Mouse (Mus musculus) T-helper 1 cell (primary cell): ENCODE measurements around the gene Klrb1c.
"Not testable (repeated sequence)": the region's sequence is repeated elsewhere in the genome, so short reads cannot be mapped to it uniquely, and the experiment has no call there.

Source experiments
- in situ Hi-C: fragments of 300-600 bp; cut with MboI, MseI; formaldehyde crosslinking; loops from one replicate; pipeline ENCODE4 v1.15.1; 2025; ENCODE audit warnings: high pct_unique_total_duplicates

Klrb1c gene

DNA sequence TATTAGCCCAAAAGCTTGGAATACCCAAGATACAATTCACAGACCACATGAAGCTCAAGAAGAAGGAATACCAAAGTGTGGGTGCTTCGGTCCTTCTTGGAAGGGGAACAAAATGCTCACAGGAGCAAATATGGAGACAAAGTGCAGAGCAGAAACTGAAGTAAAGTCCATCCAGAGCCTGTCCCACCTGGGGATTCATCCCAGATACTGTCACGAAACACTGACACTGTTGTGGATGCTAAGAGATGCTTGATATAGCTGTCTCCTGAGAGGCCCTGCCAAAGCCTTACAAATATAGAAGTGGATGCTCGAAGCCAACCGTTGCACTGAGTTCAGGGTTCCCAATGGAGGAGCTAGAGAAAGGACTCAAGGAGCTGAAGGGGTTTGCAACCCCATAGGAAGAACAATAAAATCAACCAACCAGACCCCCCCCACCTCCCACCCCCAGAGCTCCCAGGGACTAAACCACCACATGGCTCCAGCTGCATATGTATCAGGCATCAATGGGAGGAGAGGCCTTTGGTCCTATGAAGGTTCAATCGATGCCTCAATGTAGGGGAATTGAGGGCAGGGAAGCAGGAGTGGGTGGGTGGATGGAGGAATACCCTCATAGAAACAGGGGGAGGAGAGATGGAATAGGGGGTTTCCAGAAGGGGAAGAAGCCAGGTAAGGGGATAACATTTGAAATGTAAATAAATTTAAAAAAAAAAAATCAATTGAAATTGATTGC is 29.6 kb downstream of the Klrb1c start:
- in situ Hi-C loops = no loop called here

DNA sequence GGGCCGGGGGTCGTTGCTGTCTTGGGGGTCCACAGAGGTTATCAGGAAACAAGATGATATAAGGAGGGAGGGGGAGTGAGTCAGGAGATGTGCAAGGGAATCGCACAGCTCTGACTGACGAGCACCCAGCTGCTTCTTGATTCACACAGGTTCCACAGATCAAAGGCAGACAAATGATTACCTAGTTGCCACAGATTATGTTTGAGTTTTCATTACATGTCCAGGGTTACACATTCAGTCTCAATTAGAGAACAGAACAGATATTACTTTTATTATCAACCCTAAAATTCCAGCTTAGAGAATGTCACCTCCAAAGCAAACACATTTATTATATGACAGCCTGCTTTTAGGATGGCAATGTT is 33.6 kb downstream of the Klrb1c start:
- in situ Hi-C loops = not testable (repeated sequence)

DNA sequence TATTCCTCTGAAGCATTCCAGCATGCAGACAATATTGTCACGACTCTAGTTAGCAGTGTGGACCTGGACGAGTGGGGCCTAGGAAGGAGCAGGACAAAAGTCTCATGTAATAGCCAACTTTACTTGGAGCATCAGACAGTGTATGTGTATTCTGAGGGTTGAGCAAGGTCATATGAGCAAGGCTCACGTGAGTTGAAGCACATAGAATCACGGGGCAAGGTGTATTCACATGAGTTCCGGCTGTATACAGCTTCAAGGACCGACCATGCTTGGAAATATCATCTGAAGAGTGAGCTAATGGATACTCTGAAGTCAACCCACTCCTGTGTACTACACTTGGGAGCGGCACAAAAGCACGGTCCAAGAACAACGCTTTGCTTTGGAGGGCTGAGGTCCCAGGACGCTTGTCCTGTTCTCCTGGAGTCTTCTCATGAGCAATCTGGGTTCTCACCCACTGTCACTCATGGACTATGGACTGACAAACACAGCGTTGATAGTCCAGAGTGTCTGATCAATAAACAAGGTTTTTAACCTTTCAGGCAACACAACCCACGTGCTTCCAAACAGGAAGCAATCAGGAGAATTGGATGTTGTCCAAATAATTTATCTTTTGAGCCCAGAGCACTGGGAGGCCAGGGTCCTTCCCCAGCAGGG is 34.1 kb downstream of the Klrb1c start:
- in situ Hi-C loops = not testable (repeated sequence)

DNA sequence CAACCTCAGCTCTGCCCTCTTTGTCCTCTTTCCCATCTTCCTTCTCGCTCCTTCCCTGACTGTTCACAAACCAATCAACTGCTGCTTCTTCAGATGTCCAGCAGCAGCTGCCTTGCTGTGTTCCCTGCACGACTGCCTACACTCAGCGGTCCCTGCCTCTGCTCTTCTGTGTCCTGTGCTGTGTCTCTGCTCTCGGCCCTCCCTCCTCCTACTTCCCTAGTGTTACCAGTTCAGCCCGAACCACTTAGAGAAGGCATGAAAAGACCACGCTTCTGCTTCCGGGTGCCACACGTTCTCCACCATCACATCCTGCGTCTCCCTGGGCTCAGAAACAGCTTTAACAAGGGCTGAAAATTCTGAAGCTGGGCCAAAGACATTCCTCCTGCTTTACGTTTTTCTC is 34.8 kb downstream of the Klrb1c start:
- in situ Hi-C loops = not testable (repeated sequence)

DNA sequence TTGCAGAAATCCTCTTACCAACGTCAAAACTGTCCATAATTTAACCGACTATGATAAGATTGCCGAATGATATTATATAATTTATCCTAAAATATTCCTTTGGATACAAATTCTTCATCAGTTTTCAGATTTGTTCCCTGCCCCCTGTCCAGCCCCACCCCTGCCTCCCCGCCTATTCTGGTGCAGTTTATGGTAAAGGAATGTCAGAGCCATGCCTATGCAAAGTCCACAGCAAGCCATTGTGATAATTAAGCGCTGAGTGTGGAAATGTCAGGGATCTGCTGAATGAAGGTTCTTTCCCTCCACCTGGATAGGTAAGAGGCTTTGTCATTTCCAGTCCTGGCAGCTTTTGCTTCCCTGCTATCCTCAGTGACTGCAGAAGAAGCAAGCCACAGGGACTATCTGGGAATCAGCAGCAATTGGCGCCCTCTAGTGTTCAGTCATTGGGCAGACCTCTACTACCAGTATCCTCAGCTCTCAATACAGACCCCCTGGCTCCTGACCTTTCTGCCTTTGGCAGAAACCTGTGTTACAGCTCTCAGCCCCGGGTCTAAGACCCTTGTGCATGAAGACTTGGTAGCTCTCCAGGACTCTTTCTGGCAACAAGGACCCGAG is 35.3 kb downstream of the Klrb1c start:
- in situ Hi-C loops = not testable (repeated sequence)

DNA sequence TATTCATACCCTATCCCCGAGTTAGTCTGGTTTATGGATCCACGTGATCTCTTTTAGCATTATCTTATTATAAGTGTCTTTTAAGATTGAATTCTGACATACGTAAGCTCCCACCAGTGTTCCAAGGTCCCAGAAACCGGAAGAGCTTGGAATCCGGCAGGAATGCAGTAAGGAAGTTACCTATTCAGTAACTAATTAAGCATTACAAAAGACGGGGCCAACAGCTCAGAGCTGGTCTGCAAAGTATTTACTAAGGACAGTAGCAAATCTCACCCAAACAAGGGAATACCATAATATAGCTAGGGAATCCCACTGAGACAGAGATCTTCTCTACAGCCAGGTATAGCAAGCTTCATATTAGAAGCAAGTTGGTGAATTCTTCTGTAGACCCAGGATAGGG is 42.0 kb downstream of the Klrb1c start:
- in situ Hi-C loops = loop anchor here (5.0 kb wide), 1 partner anchor 145 kb away; no protein-coding TSS in a partner anchor

DNA sequence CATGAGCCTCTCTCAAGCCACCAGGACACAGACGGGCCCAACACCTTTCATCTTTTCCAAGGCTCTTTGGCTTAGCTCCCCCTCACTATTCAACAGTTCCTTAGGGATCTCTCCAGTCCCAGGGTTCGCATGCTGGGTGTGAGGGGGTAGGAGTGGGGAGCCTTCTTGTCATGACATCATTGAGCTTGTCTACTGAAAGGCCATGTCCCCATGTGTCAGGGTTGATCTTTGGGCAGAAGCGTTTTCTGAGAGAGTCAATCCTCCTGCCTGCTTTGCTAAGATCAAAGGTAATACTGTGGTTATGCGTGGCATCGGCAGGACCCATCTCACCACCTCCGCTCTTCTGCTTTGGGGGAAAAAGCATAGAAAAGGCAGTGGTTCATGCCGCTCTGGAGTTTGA is 51.6 kb downstream of the Klrb1c start:
- in situ Hi-C loops = loop anchor here (10.0 kb wide), 1 partner anchor 1167 kb away; no protein-coding TSS in a partner anchor

DNA sequence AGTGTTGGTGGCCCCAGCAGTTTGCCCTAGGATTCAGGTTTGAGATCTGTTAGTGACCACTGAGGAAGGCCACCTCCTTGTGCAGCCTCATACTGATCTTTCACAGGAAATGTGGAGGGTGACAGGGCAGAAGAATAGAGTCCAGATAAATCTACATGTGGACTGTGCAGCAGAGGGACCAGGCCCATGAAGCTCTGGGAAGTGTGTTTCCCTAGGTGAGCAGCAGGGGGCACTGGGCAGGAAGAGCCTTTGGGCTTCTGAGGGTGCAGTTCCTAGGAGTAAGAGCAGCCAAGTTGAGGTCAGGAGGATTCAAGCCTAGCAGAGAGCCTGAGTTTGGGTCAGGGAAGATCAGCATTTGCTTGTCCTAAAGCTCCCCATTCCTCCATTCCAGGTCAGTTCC is 52.9 kb downstream of the Klrb1c start:
- in situ Hi-C loops = loop anchor here (10.0 kb wide), 1 partner anchor 1169 kb away; no protein-coding TSS in a partner anchor

DNA sequence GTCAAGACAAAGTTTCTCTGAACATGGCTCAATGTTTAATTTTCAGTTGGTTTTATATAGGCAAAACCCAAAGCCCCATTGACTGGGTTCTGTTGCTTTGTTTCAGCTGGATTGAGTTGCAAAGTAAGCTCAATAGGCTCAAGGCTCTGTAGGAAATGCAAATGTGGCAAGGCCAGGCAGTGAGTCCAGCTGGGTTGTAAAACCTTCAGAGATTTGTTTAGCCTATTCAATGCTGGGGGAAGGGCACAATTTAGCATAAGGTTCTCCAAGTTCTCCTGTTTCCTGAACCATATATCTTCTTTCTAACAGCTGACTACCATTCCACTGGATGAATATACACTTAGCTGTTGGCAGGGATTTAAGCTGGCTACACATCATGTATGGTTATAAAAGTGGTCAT is 54.1 kb downstream of the Klrb1c start:
- in situ Hi-C loops = loop anchor here (10.0 kb wide), 1 partner anchor 1170 kb away; no protein-coding TSS in a partner anchor

DNA sequence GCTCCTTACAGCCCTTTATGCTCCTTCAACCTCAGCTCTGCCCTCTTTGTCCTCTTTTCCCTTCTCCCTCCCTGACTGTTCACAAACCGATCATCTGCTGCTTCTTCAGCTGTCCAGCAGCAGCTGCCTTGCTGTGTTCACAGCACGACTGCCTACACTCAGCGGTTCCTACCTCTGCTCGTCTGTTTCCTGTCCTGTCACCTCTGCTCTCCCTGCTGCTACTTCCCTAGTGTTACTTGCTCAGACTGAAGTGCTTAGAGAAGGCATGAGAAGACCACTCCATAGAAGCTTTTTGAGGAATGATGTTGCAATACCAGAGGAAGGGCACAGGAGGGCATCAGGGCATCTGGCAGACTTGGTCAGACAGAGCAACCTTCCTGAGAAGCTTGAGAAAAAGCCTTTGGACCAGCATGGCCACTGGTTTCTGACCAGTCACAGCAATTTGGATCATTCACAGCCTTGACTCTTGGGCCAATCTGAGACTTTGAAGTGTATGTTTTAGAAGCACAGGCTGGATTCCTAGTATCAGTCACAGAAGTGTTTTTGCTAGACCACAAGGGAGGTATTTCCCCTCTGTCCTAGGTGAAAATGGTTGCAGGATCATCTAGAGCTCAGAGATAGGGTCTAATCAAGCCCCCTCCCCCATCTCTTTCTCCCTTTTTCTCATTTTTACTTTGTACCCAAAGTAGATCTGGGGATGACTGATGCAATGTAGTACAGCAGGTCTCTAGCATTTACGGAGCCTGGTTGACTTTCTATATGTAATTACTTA is 54.9 kb downstream of the Klrb1c start:
- in situ Hi-C loops = loop anchor here (10.0 kb wide), 1 partner anchor 1171 kb away; no protein-coding TSS in a partner anchor

DNA sequence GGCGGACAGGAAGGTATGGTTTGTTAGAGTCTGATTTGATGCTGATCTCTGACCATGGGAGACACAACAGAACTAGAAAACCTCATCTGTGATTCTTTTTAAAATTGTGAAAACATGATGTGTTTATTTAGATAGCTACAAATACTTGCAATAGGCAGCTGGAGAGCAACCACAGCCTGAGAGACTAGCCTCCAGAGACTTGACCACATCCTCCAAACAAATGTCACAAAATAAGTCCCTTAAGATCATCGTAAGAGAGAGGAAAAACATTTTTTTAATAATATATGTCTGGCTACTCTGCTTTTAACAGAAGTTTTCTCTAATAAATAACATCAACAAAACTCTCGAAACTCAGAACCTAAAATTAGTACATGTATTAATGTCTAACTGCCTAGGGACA is 57.0 kb downstream of the Klrb1c start:
- in situ Hi-C loops = loop anchor here (10.0 kb wide), 1 partner anchor 1173 kb away; no protein-coding TSS in a partner anchor
